7 mouse cellular contexts compared by ENCODE assay signal in the genomic region with DNA sequence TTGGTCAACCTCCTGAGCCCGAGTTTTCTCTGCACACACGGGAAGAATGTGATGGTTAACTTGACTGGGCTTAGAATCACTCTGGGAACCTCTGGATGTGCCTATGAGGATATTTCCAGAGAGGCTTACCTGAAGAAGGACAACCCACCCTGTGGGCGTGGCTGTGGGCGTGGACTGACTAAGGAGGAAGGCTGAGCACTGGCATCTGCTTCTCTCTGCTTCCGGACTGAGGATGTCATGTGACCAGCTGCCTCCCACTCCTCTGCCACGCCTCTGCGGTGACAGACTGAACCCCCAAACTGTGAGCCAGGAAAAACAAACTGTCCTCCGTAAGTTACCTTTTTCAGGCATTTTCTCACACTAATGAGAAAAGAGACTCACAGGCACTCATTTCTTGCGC. TPM values are rescaled to one million over a fixed set of nuclear protein-coding genes. Genes with fewer than 3 reads are reported as not detected.
DNase-seq lines count a peak whose midpoint lies in the region; ATAC-seq lines count a peak whose summit lies in the region.

No protein-coding gene starts in this region.

- H3K27ac ChIP-seq in forebrain, embryonic 16.5 days (ENCODE audit: low read length) = no peak overlapping the region

- no peaks in the 10 kb centered on the region for H3K27me3 ChIP-seq in forebrain, embryonic 16.5 days (replicated peaks; ENCODE audit: control insufficient read depth, insufficient read depth, low read length)

- peak overlapping the region; percentile 22; the same call in 1 of the 2 replicates for H3K4me2 ChIP-seq in forebrain, embryonic 16.5 days (ENCODE audit: low read length)

- no peak overlapping the region for H3K9ac ChIP-seq in forebrain, embryonic 16.5 days (replicated peaks; ENCODE audit: low read depth, low read length)

- H3K4me3 ChIP-seq in forebrain, embryonic 16.5 days (replicated peaks; ENCODE audit: low read length) = no peak overlapping the region

- H3K9me3 ChIP-seq in forebrain, embryonic 16.5 days (ENCODE audit: control insufficient read depth, low read length) = no peaks in the 10 kb centered on the region

- H3K36me3 ChIP-seq in forebrain, embryonic 16.5 days (ENCODE audit: control insufficient read depth, insufficient read depth) = no peaks in the 10 kb centered on the region

- no peak for ATAC-seq in forebrain, embryonic 16.5 days

- peak; percentile 96 for DNase-seq in ES-CJ7 (ENCODE audit: low read depth, low spot score)
- peak; percentile 59 for DNase-seq in adrenal gland, postnatal 14 days
- peak; percentile 77 for DNase-seq in kidney, postnatal 14 days
- peak; percentile 88 for DNase-seq in lung, postnatal 36 days
- DNase-seq in layer of hippocampus, postnatal 25 days (ENCODE audit: extremely low spot score in 1 of 2, low spot score in 1 of 2) = no peak
- DNase-seq in left cerebral cortex, adult 8-10 months (ENCODE audit: low spot score in 2 of 2) = no peak

- 19% methylated on average over 9 of the region's 9 CpGs for WGBS in forebrain, embryonic 16.5 days

- no peaks in the 10 kb centered on the region for H3K4me1 ChIP-seq in forebrain, embryonic 16.5 days (replicated peaks; ENCODE audit: control insufficient read depth, insufficient read depth, low read length)

RNA-seq across cellular contexts. Expression of gene Asprv1, which starts 33.3 kb away (rescaled TPM):
- total RNA-seq in adrenal gland, postnatal 14 days (2021) = 0.41 TPM in 1 of 2 replicates, not detected in the other
- polyA plus RNA-seq in forebrain, embryonic 16.5 days (2015; fragmentation: Nextera tagmentation; extraction: Ambion mirVana) = 0.92 and 1.6 TPM in 2 replicates
- total RNA-seq in layer of hippocampus, postnatal 25 days (2021) = 1 to 10 TPM; 1.4 to 1.5 TPM
- 1 to 10 TPM; 1.5 to 2.1 (median 2.0) TPM for total RNA-seq in left cerebral cortex, adult 8-10 months (2022)

Comparison
In these comparisons a context has a peak if more than half of its experiments do, and no peak if none do; other contexts are left out.
1. DNase-seq: peak in ES-CJ7 (single experiment), adrenal gland, postnatal 14 days (single experiment), kidney, postnatal 14 days (single experiment) and lung, postnatal 36 days (single experiment); none in layer of hippocampus, postnatal 25 days (0 of 2) and left cerebral cortex, adult 8-10 months (0 of 2).